Mouse (Mus musculus) forebrain, embryonic 12.5 days (tissue): ENCODE measurements around the gene Htr2a. TPM values are rescaled to one million over a fixed set of nuclear protein-coding genes. Genes with fewer than 3 reads are reported as not detected.

ENCODE experiments used
- ATAC-seq: fragments of 200-750 bp; cut with Nextera tagmentation; 2 replicates; pipeline ENCODE4 v1.8.0; 2017; ENCODE audit warnings: moderate TSS enrichment; ENCODE audit not compliant: low FRiP score
- H3K27ac ChIP-seq: fragments of 300-500 bp; sonication (generic); 2 replicates; pipeline ENCODE4 v1.5.1; 2016; ENCODE audit warnings: mild to moderate bottlenecking
- H3K27me3 ChIP-seq: fragments of 300-500 bp; sonication (generic); 2 replicates; pipeline ENCODE4 v1.6.1; 2016; ENCODE audit warnings: mild to moderate bottlenecking
- H3K36me3 ChIP-seq: fragments of 300-500 bp; sonication (generic); replicated peaks from 2 replicates; pipeline ENCODE4 v1.6.1; 2016; ENCODE audit warnings: mild to moderate bottlenecking
- H3K4me1 ChIP-seq: fragments of 300-500 bp; sonication (generic); 2 replicates; pipeline ENCODE4 v1.6.1; 2016
- H3K4me2 ChIP-seq: fragments of 300-500 bp; sonication (generic); 2 replicates; pipeline ENCODE4 v1.6.1; 2016; ENCODE audit warnings: mild to moderate bottlenecking, moderate library complexity
- H3K4me3 ChIP-seq: fragments of 300-500 bp; sonication (generic); replicated peaks from 2 replicates; pipeline ENCODE4 v1.5.1; 2016; ENCODE audit warnings: mild to moderate bottlenecking
- H3K9ac ChIP-seq: fragments of 300-500 bp; sonication (generic); 2 replicates; pipeline ENCODE4 v1.6.1; 2016; ENCODE audit warnings: mild to moderate bottlenecking
- H3K9me3 ChIP-seq: fragments of 300-500 bp; sonication (generic); 2 replicates; pipeline ENCODE4 v1.6.1; 2016
- WGBS: fragments of 180-500 bp; shearing (Covaris S2); methylation state at CpG from one replicate; pipeline ENCODE4 v1.1.7; 2016; 5-methylcytosine and 5-hydroxymethylcytosine counted together
- polyA plus RNA-seq: library from polyadenylated mRNA; unstranded; fragments of >200 nt; fragmentation: Nextera tagmentation; extraction: Ambion mirVana; gene quantifications from 2 replicates; pipeline ENCODE4 v1.2.1, GENCODE M21; 2016

Gene Htr2a
- 0.26 and 0.60 TPM in 2 replicates for polyA plus RNA-seq

- WGBS = under 1% methylated on average over 20 of the region's 20 CpGs
- peak within 1 kb of the TSS; percentile 78 for H3K4me2 ChIP-seq
- ATAC-seq = peak; percentile 37; the same call in 1 of the 2 replicates
- H3K9me3 ChIP-seq = no peaks in the 10 kb centered on the region
- H3K27ac ChIP-seq = no peak within 1 kb of the TSS
- no peaks in the 10 kb centered on the region for H3K36me3 ChIP-seq
- peaks cover 28% of the 10 kb centered on the region for H3K27me3 ChIP-seq
- peak within 1 kb of the TSS; percentile 36; the same call in 1 of the 2 replicates for H3K9ac ChIP-seq
- H3K4me1 ChIP-seq = peaks cover 18% of the 10 kb centered on the region
- H3K4me3 ChIP-seq = peak within 1 kb of the TSS; percentile 40
Measured at GRCm38 (mm10) chr14:74640819-74641381, at the start of gene Htr2a. Gene Htr2a, plus strand, starts transcription at chr14:74640840.

DNA sequence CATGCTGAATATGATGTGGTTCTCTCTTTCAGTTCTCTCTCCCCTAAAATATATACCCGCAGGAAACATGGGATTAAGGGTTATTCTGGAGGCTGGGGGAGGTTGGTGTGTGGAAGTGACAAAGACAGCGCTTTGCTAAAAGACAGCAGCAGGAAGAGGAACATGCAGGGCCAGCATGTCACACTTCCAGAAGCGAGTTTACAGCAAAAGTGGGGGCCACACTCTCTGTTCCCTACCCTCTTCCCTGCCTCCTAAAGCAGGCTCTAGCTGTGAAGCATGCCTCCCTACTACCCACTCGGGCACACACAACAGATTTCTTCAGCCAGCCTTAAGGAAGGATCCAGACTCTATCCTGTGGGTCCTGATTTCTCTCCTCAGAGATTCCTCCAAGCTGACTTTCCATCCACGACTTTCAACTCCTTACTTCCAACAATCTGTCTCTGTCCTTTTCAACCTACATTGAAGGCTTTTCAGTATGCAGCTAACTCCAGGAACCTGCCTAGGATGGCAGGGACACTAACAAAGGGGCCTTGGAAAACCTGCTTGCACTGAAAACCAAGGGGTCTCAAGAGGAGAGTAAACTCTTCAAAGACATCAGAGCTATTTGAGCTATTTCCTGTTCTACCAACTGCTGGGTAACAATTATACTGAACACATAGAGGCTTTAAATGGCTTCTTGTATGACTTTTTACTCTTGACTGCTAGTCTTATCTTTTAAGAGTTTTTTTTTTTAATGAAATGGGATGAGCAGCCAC is 39.1 kb upstream of the Htr2a start:
- Histone ChIP-seq H3K4me3 (no peak overlapping the region), H3K27ac (no peak overlapping the region), H3K9me3 (no peaks in the 10 kb centered on the region), H3K36me3 (no peaks in the 10 kb centered on the region), H3K27me3 (no peaks in the 10 kb centered on the region), H3K4me1 (no peaks in the 10 kb centered on the region), H3K4me2 (no peak overlapping the region), H3K9ac (no peak overlapping the region)
- 78% methylated on average over 5 of the region's 5 CpGs for WGBS
- ATAC-seq = no peak

DNA sequence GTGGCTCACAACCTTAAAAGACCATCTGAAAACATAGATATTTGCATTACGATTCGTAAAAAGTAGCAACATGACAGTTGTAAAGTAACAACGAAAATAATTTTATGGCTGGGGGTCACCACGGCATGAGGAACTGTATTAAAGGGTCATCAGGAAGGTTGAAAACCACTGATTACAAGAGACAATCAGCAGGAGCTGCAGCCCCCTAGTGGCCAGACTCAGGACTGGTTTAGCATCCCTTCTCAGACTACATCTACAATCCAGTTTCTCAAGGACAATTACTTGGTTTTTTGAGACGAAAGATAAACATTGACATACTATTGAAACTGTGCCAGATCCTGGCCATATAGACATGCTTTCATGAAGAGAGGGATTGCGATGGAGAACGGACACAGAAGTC is 38.1 kb upstream of the Htr2a start:
- no peak for ATAC-seq
- no peaks in the 10 kb centered on the region for H3K27me3 ChIP-seq

DNA sequence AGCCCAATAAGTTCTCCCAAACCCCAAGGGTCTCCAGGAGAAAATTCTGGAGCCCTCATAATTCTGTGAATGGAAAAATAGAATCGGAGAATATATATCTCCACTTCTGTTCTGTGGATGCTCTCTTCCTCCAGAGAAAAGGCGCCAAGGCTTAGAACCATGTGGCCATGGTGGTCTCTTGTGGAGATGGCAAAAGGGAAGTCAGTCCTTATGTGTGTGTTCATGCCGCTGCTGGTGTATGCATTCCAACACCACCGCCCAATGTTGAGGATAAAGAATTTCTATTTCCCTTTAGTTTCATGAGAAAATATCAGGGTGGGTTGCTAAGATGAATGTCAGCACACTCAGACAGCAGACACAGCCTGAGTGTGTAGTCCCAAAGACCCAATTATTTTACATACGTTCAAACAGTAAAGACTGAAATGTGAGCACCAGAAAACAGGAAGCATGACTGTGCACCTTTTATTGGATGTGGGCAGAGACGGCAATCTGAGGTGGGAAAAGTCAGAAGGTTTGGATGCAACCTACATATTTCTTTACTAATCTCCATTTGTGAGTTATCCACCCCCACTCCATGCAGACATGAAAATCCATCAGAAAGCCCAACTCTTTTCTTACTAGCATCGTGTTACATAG is 37.4 kb upstream of the Htr2a start:
- H3K9me3 ChIP-seq = no peaks in the 10 kb centered on the region
- no peak overlapping the region for H3K4me3 ChIP-seq
- H3K27ac ChIP-seq = no peak overlapping the region
- no peak overlapping the region for H3K9ac ChIP-seq
- 91% methylated on average over 7 of the region's 7 CpGs for WGBS
- no peaks in the 10 kb centered on the region for H3K27me3 ChIP-seq
- H3K4me2 ChIP-seq = no peak overlapping the region
- H3K36me3 ChIP-seq = no peaks in the 10 kb centered on the region
- no peak for ATAC-seq
- H3K4me1 ChIP-seq = no peaks in the 10 kb centered on the region

More for the DNA sequence above, 38.1 kb upstream of the Htr2a start:
- Histone ChIP-seq H3K4me2 (no peak overlapping the region), H3K27ac (no peak overlapping the region), H3K36me3 (no peaks in the 10 kb centered on the region), H3K9ac (no peak overlapping the region), H3K4me1 (no peaks in the 10 kb centered on the region), H3K4me3 (no peak overlapping the region), H3K9me3 (no peaks in the 10 kb centered on the region)
- 62% methylated on average over 7 of the region's 7 CpGs for WGBS

DNA sequence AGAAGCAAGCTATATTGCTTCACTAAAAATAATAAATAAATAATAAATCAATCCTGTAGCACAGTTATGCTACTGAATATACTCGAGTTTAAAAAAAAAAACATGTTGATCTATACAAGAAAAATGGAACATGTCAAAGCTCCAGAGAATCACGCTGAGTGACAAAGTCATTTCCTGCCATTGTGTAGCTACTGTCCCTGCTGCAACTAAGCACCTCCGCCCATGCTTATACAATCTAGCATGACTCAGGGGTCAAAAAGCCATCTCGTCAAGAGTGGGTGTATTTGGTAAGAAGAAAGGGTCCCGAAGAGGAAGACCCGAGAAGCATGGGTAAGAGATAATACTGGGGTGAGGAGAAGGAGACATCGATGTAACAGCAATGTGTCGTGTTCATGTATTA is 29.3 kb upstream of the Htr2a start:
- no peak overlapping the region for H3K4me3 ChIP-seq
- no peaks in the 10 kb centered on the region for H3K27me3 ChIP-seq
- ATAC-seq = no peak
- no peak overlapping the region for H3K27ac ChIP-seq
- no peak overlapping the region for H3K4me2 ChIP-seq
- H3K4me1 ChIP-seq = no peaks in the 10 kb centered on the region
- no peak overlapping the region for H3K9ac ChIP-seq
- H3K36me3 ChIP-seq = no peaks in the 10 kb centered on the region
- 88% methylated on average over 8 of the region's 8 CpGs for WGBS
- H3K9me3 ChIP-seq = no peaks in the 10 kb centered on the region

- Histone ChIP-seq H3K27ac (no peak overlapping the region), H3K9ac (no peak overlapping the region), H3K4me2 (no peak overlapping the region), H3K27me3 (no peaks in the 10 kb centered on the region), H3K9me3 (peaks cover 2% of the 10 kb centered on the region; the same call in 1 of the 2 replicates), H3K4me3 (no peak overlapping the region), H3K36me3 (no peaks in the 10 kb centered on the region), H3K4me1 (no peaks in the 10 kb centered on the region)
- WGBS = 67% methylated on average over 4 of the region's 4 CpGs
- ATAC-seq = no peak
Measured at GRCm38 (mm10) chr14:74618858-74619257, 21.8 kb upstream of the Htr2a start.

- H3K36me3 ChIP-seq = no peaks in the 10 kb centered on the region
- H3K4me2 ChIP-seq = no peak overlapping the region
- no peak overlapping the region for H3K9ac ChIP-seq
- peaks cover 18% of the 10 kb centered on the region for H3K4me1 ChIP-seq
- H3K27ac ChIP-seq = no peak overlapping the region
- H3K27me3 ChIP-seq = peaks cover 21% of the 10 kb centered on the region
- ATAC-seq = no peak
- WGBS = 90% methylated on average over 4 of the region's 4 CpGs
- no peaks in the 10 kb centered on the region for H3K9me3 ChIP-seq
- H3K4me3 ChIP-seq = no peak overlapping the region
Measured at GRCm38 (mm10) chr14:74638071-74638470, 2.6 kb upstream of the Htr2a start.

DNA sequence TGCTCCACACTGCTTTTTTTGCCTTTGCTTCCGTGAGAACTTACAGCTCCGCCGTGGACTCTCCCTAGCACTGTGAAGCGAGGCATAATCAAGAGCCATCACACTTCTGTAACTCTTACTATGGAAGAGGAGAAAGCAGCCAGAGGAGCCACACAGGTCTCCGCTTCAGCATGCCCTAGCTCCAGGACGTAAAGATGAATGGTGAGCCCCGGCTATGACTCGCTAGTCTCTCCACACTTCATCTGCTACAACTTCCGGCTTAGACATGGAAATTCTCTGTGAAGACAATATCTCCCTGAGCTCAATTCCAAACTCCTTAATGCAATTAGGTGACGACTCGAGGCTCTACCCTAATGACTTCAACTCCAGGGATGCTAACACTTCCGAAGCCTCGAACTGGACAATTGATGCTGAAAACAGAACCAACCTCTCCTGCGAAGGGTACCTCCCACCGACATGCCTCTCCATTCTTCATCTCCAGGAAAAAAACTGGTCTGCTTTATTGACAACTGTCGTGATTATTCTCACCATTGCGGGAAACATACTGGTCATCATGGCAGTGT is 1.1 kb downstream of the Htr2a start:
- Histone ChIP-seq H3K9ac (peak overlapping the region; percentile 36; the same call in 1 of the 2 replicates), H3K4me3 (peak overlapping the region; percentile 40), H3K27me3 (peaks cover 28% of the 10 kb centered on the region), H3K4me2 (peak overlapping the region; percentile 78), H3K36me3 (no peaks in the 10 kb centered on the region), H3K27ac (no peak overlapping the region), H3K9me3 (no peaks in the 10 kb centered on the region), H3K4me1 (peaks cover 18% of the 10 kb centered on the region)
- no peak for ATAC-seq
- WGBS = 8% methylated on average over 17 of the region's 17 CpGs

GRCm38 (mm10) chr14:74643296-74643695 is 2.7 kb downstream of the Htr2a start:
- peak; percentile 64 for ATAC-seq
- H3K9me3 ChIP-seq = no peaks in the 10 kb centered on the region
- H3K36me3 ChIP-seq = no peaks in the 10 kb centered on the region
- no peak overlapping the region for H3K27ac ChIP-seq
- peak overlapping the region; percentile 6 for H3K4me2 ChIP-seq
- peaks cover 28% of the 10 kb centered on the region for H3K27me3 ChIP-seq
- no peak overlapping the region for H3K9ac ChIP-seq
- WGBS = 0% methylated on average over 4 of the region's 4 CpGs
- H3K4me1 ChIP-seq = peaks cover 18% of the 10 kb centered on the region
- H3K4me3 ChIP-seq = 0 out of 2 replicates have a peak overlapping the region, but pooled peaks have one; percentile 2

DNA sequence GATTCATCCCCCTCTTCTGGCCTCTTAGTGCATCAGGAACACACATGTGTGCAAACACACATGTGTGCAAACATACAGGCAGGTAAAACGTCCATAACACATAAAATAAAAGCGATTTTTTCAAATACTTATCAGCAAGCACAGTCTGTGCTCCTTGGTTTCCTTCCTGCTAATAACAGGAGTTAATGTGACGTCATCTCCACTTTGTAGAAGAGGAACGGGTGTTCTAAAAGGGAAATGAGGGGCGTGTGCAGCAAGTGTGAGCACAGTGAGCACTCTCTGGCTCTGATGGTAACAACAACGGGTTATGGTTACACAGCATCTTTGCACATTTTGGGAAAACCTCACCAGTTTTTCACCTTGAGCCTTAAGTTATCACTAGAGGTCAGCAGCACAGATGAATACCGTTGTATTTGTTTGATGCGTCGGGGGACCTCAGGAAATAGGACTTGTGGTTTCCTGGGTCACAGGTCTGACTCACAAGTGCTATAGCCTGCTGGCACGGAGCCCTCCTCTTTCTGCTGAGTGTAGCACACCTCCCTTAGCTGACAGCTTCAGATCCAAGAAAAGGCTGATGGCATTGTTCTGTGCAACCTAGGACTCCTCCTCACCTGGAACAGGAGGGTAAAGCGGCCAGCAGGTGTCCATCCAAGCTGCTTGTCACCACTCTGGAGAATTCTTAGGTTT is 5.6 kb downstream of the Htr2a start:
- no peak for ATAC-seq
- H3K4me1 ChIP-seq = peaks cover 10% of the 10 kb centered on the region
- H3K4me3 ChIP-seq = no peak overlapping the region
- no peaks in the 10 kb centered on the region for H3K36me3 ChIP-seq
- no peak overlapping the region for H3K27ac ChIP-seq
- H3K27me3 ChIP-seq = peaks cover 21% of the 10 kb centered on the region
- H3K9me3 ChIP-seq = no peaks in the 10 kb centered on the region
- no peak overlapping the region for H3K9ac ChIP-seq
- 77% methylated on average over 11 of the region's 11 CpGs for WGBS
- no peak overlapping the region for H3K4me2 ChIP-seq

DNA sequence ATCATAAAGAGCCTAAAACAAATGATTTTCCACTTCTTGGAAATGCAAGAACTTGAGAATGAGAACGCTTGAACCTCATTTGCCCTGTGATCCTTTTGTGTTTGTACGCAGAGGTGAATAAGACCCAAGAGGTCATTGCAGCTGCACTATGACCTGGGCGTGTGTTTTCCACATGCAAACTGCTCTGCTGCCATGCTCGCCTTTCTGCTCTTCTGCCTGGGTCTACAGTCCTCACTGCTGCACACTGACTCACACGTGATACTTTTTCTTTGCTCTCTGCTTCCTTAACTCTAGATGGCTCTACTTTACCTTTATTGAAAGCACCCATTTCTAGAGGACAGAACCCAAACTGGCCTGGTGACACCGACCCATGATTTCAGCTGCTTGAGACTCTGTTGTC is 9.4 kb downstream of the Htr2a start:
- Histone ChIP-seq H3K4me1 (peaks cover 4% of the 10 kb centered on the region; the same call in 1 of the 2 replicates), H3K36me3 (no peaks in the 10 kb centered on the region), H3K27ac (no peak overlapping the region), H3K27me3 (no peaks in the 10 kb centered on the region), H3K9ac (no peak overlapping the region), H3K4me2 (no peak overlapping the region), H3K4me3 (no peak overlapping the region), H3K9me3 (no peaks in the 10 kb centered on the region)
- ATAC-seq = no peak
- WGBS = 79% methylated on average over 6 of the region's 6 CpGs

- ATAC-seq = no peak
- H3K4me1 ChIP-seq = peaks cover 4% of the 10 kb centered on the region; the same call in 1 of the 2 replicates
- H3K27ac ChIP-seq = no peak overlapping the region
- no peak overlapping the region for H3K4me3 ChIP-seq
- H3K27me3 ChIP-seq = no peaks in the 10 kb centered on the region
- WGBS = 87% methylated on average over 4 of the region's 4 CpGs
- H3K9ac ChIP-seq = no peak overlapping the region
- no peaks in the 10 kb centered on the region for H3K9me3 ChIP-seq
- no peak overlapping the region for H3K4me2 ChIP-seq
- no peaks in the 10 kb centered on the region for H3K36me3 ChIP-seq
Measured at GRCm38 (mm10) chr14:74651678-74652077, 11.0 kb downstream of the Htr2a start.
